Mouse (Mus musculus): ENCODE data around the gene Tpp1.
"Not testable (repeated sequence)": the region's sequence is repeated elsewhere in the genome, so short reads cannot be mapped to it uniquely, and the experiment has no call there.

Gene Tpp1

DNA sequence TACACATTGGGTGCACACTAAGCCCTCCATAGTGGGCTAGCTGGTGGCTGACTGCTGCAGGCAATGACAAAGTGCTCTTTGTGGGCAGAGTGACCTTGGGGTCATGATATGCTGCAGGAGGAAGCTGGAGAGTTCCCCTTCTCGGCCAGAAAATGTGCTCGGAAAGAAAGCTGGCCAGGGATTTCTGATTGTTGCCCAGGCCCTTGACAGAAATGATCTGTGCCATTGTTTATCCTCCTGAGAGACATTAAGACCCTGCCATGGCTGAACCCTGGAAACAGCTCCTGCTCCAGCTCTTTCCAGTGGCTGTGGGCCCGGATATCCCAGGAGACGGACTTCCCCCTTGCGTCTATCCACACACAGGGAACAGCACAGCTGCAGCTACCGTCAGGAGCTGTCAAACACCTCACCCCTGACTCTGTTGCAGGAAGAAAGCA is 15.7 kb upstream of the Tpp1 start:
- in situ Hi-C loops (cut with MboI; ENCODE audit: low pct_unique_long_range_greater_than_20kb in 1 of 2, low sequenced_read_pairs in 2 of 2, unreplicated experiment in 1 of 2) = no loop called here

GRCm38 (mm10) chr7:105764331-105764730 is 12.3 kb upstream of the Tpp1 start:
- in situ Hi-C loops (cut with MboI; ENCODE audit: low pct_unique_long_range_greater_than_20kb in 1 of 2, low sequenced_read_pairs in 2 of 2, unreplicated experiment in 1 of 2) = no loop called here

DNA sequence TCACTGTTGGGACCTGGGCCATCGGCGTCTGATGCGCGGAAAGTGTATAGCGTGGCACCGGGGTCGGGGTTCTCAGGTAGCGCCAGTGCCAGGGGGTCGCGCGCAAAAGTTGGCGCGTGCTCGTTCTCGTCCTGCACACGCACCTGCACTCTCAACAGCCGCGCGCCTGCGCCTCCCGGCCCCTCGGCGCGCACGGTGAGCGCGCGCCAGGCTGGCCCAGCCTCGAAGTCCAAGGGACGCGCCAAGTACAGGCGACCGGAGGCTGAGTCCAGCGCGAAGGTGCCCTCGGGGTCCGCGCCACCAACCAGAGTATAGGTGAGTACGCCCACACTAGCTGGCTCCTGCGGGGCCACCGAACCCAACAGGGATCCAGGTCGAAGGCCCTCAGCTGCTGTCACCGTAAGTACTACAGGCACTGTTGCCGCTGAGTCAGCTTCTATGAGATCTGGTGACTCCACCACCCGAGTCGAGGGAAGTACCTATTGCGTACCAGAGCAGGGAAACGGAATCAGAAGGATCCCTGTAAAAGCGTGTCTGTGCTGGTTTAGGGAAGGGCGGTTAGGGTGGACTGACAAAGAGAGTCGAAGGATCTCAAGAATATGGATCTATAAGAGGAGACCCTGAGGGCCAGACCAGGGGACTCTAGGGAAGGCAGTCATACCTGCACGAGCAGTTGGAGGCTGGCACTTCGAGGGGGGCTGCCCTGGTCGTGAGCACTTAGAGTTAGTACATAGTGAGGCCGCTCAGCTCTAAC is 10.7 kb upstream of the Tpp1 start:
- in situ Hi-C loops (cut with MboI; ENCODE audit: low pct_unique_long_range_greater_than_20kb in 1 of 2, low sequenced_read_pairs in 2 of 2, unreplicated experiment in 1 of 2) = no loop called here

GRCm38 (mm10) chr7:105761813-105762484 is 9.9 kb upstream of the Tpp1 start:
- in situ Hi-C loops (cut with MboI; ENCODE audit: low pct_unique_long_range_greater_than_20kb in 1 of 2, low sequenced_read_pairs in 2 of 2, unreplicated experiment in 1 of 2) = no loop called here

GRCm38 (mm10) chr7:105753281-105753680 is 1.2 kb upstream of the Tpp1 start:
- in situ Hi-C loops (cut with MboI; ENCODE audit: low pct_unique_long_range_greater_than_20kb in 1 of 2, low sequenced_read_pairs in 2 of 2, unreplicated experiment in 1 of 2) = no loop called here

GRCm38 (mm10) chr7:105752716-105753115 is 681 bp upstream of the Tpp1 start:
- in situ Hi-C loops (cut with MboI; ENCODE audit: low pct_unique_long_range_greater_than_20kb in 1 of 2, low sequenced_read_pairs in 2 of 2, unreplicated experiment in 1 of 2) = no loop called here

DNA sequence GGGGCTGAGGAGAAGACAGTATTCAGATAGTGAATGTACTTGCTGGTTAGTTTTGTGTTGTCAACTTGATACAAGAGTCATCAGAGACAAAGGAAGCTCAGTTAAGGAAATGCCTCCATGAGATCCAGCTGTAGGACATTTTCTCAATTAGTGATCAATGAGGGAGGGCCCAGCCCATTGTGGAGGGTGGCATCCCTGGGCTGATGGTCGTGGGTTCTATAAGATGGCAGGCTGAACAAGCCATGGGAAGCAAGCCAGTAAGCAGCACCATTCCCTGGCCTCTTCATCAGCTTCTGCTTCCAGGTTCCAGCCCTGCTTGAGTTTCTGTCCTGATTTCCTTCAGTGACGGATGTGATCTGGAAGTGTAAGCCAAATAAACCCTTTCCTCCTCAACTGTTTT is 4.3 kb downstream of the Tpp1 start:
- in situ Hi-C loops (cut with MboI; ENCODE audit: low pct_unique_long_range_greater_than_20kb in 1 of 2, low sequenced_read_pairs in 2 of 2, unreplicated experiment in 1 of 2) = loop anchor here in 1 of 2 experiments (5.0 kb wide), 1 partner anchor 60 kb away; no protein-coding TSS in a partner anchor

DNA sequence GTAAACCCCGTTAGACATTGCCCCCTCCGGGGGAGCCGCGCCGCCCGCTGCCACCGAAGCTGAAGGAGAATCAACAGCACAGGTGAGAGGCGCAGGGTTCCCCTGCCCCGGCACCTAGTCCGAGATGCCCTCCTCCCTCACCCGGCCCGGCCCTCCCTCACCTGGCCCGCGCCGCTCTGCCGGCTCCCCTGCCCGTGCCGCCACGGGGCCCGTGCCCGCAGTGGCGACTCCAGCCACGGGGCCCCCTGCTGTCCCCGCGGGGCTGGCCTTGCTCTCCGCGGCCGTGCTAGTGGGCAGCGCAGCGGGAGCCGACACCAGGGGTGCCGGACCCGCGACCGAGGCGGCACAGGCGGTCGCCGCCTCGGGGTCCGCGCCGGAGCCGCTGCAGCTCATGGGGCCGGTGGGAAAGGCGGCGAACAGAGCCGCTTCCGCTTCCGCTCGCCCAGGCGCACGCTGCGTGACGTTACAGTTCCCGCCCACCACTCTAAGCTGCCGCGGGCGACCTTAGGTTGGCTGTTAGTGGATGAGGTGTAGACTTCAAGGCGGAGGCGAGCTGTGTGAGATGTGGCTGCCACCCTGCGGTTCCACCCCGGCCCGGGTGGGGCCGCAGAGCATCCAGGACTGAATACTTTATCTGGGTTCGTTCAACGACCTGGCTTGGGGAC is 8.0 kb downstream of the Tpp1 start, which contains the start of gene Taf10:
TSS of gene Taf10 (minus strand) at position 436 of the 665 bp plus-strand sequence.
- in situ Hi-C loops (cut with MboI; ENCODE audit: low pct_unique_long_range_greater_than_20kb in 1 of 2, low sequenced_read_pairs in 2 of 2, unreplicated experiment in 1 of 2) = no loop called here

DNA sequence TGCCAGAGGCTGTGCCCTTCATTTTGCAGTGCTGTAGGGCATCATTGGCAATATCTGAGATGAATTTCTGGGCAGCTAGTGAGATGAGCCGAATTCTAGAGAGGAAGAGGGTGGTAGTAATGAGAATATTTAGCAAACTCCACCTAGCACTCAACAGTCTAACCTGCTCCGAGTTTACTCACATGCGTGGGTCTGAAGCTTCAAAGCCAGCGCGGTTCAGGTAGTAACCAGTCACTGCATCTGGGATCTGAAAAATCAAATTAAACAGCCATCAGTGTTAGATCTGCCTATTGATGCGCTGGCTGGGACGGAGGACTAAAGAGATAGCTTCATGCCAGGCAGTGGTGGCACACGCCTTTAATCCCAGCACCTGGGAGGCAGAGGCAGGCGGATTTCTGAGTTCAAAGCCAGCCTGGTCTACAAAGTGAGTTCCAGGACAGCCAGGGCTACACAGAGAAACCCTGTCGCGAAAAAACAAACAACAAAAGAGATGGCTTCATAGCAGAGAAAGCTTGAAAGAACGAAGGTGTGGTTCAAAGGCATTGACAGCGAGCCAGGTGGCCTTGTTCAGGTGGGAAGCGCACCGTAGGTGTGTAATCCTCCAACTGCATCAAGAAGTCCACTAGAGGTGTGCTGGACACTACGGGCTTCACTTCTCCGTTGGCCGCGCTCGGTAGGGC is 8.6 kb downstream of the Tpp1 start:
- in situ Hi-C loops (cut with MboI; ENCODE audit: low pct_unique_long_range_greater_than_20kb in 1 of 2, low sequenced_read_pairs in 2 of 2, unreplicated experiment in 1 of 2) = not testable (repeated sequence)

DNA sequence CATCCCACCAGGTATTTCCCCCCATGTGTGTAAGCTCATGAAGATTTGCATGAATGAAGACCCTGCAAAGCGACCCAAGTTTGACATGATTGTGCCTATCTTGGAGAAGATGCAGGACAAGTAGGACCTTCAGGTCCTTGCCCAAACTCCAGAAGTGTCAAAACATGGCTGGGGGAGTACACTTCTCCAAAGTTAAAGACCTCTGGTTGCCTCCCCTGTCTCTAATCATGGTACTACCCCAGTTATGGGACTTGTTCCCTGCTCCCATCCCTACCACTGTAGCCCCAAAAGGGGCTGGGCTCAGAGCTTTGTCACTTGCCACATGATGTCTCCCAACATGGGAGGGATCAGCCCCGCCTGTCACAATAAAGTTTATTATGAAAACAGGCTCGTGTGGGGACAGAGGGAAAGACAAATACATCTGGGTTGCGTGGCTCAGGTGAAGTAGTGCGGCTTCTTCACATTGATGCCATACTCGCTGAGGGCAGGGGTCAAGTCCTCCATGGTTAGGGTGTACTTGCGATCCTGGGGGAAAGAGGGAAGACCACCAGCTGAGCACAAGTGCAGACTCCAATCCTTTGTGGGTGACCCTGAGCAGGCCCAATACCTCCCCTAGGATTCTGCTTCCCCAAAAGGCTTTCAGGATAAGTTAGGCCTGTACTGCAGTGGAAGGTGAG is 9.4 kb downstream of the Tpp1 start:
- in situ Hi-C loops (cut with MboI; ENCODE audit: low pct_unique_long_range_greater_than_20kb in 1 of 2, low sequenced_read_pairs in 2 of 2, unreplicated experiment in 1 of 2) = not testable (repeated sequence)

DNA sequence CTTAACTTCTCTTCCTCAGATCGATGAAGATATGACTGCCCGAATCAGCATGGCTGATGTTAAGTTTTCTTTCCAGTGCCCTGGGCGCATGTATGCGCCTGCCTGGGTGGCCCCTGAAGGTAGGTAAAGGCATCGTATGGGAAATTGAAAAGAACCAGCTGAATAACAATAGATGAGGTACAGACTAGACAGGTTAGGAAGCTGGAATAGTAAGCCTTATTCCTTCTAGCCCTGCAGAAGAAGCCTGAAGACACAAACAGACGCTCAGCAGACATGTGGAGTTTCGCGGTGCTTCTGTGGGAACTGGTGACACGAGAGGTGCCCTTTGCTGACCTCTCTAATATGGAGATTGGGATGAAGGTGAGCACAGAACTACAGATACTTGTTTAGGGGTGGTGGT is 10.1 kb downstream of the Tpp1 start:
- in situ Hi-C loops (cut with MboI; ENCODE audit: low pct_unique_long_range_greater_than_20kb in 1 of 2, low sequenced_read_pairs in 2 of 2, unreplicated experiment in 1 of 2) = no loop called here

DNA sequence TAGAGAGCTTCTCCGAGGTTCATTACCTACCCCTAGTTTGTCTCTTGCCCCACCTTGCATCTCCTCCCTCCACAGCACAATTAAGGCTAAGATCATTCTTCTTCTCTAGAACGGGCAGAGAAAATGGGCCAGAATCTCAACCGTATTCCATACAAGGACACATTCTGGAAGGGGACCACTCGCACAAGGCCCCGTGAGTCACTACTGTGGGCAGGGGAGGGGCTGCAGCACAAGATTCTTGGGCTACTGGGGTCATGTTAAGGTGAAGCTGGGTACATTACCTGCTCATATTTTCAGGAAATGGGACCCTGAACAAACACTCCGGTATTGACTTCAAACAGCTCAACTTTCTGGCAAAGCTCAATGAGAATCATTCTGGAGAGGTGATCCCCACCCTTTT is 11.2 kb downstream of the Tpp1 start:
- in situ Hi-C loops (cut with MboI; ENCODE audit: low pct_unique_long_range_greater_than_20kb in 1 of 2, low sequenced_read_pairs in 2 of 2, unreplicated experiment in 1 of 2) = no loop called here

DNA sequence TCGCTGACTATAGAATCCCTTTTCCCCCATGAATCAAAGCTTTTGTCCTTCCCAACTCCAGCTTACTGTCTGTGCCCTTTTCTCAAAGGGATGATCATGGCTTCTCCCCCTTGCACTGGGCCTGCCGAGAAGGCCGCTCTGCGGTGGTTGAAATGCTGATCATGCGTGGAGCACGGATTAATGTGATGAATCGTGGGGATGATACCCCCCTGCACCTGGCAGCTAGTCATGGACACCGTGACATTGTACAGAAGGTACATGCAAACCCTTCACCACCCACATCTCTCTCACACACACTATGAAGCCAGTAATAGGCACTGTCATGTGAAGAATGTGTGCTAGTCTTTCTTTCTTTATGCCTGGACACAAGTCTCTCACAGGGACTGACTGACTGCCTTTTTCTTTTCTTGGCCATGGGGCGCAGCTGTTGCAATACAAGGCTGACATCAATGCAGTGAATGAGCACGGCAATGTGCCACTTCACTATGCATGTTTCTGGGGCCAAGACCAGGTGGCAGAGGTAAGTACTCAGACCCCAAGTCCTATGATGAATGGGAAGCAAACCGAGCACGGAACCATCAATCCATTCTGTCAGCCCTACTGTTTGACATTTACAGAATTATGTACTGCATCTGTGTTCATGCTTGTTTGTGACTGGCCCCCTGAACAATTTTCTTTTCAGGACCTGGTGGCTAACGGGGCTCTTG is 11.8 kb downstream of the Tpp1 start:
- in situ Hi-C loops (cut with MboI; ENCODE audit: low pct_unique_long_range_greater_than_20kb in 1 of 2, low sequenced_read_pairs in 2 of 2, unreplicated experiment in 1 of 2) = no loop called here

DNA sequence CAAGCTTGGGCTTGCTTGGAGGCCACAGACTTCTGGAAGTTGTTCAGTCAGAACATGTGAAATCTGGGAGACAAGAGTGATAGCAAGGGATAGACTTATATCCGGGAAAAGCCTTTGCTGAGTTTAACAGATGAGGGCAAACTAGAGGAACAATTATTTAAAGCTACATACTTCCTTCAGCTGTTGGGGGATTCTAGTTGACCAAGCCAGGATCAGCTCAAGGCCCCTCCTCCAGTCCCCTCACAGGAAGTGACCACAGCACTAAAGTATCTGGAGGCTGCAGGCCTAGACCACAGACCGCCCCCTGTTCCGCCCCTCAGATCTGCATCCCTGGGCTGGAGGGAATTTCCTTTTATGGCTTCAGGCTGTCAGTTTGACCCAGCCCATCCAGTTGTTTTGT is 13.1 kb downstream of the Tpp1 start:
- in situ Hi-C loops (cut with MboI; ENCODE audit: low pct_unique_long_range_greater_than_20kb in 1 of 2, low sequenced_read_pairs in 2 of 2, unreplicated experiment in 1 of 2) = no loop called here

- in situ Hi-C loops (cut with MboI; ENCODE audit: low pct_unique_long_range_greater_than_20kb in 1 of 2, low sequenced_read_pairs in 2 of 2, unreplicated experiment in 1 of 2) = no loop called here
Measured at GRCm38 (mm10) chr7:105738286-105738685, 13.7 kb downstream of the Tpp1 start.

DNA sequence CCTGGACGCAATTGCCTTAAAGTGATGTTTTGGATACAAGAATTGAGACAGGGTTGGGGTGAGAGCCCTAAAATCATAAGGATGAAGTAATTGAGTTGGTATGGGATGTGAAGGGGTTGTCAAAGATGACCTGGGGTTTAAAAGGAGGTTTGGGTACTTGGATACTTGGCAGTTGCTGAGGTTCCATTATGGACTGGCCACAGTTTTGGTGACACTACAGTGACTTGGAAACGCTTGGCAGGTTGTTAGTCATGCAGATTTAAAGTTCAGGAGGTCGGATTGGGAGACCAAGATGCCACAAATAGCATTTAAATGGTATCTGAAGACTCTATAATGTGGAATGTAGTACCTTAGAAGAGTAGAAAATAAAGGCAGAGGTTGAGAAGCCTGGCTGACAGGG is 14.4 kb downstream of the Tpp1 start:
- in situ Hi-C loops (cut with MboI; ENCODE audit: low pct_unique_long_range_greater_than_20kb in 1 of 2, low sequenced_read_pairs in 2 of 2, unreplicated experiment in 1 of 2) = no loop called here

GRCm38 (mm10) chr7:105736911-105737521 is 15.0 kb downstream of the Tpp1 start, which contains the start of gene Rrp8:
Rrp8 (minus strand) TSS chr7:105737385.
- in situ Hi-C loops (cut with MboI; ENCODE audit: low pct_unique_long_range_greater_than_20kb in 1 of 2, low sequenced_read_pairs in 2 of 2, unreplicated experiment in 1 of 2) = no loop called here
